Mouse (Mus musculus) heart, embryonic 13.5 days (tissue): ENCODE measurements around the gene Traf3. TPM values are rescaled to one million over a fixed set of nuclear protein-coding genes. Genes with fewer than 3 reads are reported as not detected.

Source experiments
- polyA plus RNA-seq: library from polyadenylated mRNA; unstranded; fragments of >200 nt; fragmentation: Nextera tagmentation; extraction: Ambion mirVana; gene quantifications from 2 replicates; pipeline ENCODE4 v1.2.1, GENCODE M21; 2015

Gene Traf3
- polyA plus RNA-seq, 1 experiment from 2014 or later = 6.0 TPM

Other genes with a start within 250 kb of the Traf3 start
- 13.5 and 13.7 TPM in 2 replicates for gene Ankrd9, start 187.3 kb upstream of the Traf3 start, polyA plus RNA-seq
- 5.4 and 6.7 TPM in 2 replicates for gene Rcor1, start 127.0 kb upstream of the Traf3 start, polyA plus RNA-seq
- gene 4930595D18Rik, start 18.1 kb downstream of the Traf3 start, polyA plus RNA-seq = not detected in 2 replicates
- gene Amn, start 104.7 kb downstream of the Traf3 start, polyA plus RNA-seq = 2.9 and 3.4 TPM in 2 replicates
- 22.8 and 26.2 TPM in 2 replicates for gene Cdc42bpb, start 211.3 kb downstream of the Traf3 start, polyA plus RNA-seq
- gene Lbhd2, start 240.4 kb downstream of the Traf3 start, polyA plus RNA-seq = 0.53 and 0.55 TPM in 2 replicates